Mouse (Mus musculus): Measurements from ENCODE around the gene Csta1.

DNA sequence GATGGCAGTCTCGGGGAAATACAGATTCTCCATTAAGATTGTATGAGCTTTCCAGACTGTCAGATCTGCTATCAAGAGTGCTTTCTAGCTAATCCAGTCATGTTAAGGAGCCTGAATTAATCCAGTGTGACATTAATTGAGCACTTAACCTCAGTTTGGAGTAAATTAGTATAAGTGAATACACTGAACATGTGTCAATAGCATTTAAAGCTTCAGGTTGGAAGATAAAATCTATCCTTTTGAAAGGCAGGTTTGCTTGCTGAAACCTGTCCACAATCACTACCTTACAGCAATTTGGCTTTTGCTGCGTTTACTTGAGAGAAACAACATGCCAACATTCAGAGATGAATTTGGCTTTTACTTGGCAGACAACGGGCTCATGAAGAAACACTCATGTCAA is 37.0 kb downstream of the Csta1 start:
- TF ChIP-seq ELF1 (IDR thresholded peaks at IDR 0.05; ENCODE audit: low read depth, low read length) (no peak), ZKSCAN1 (IDR thresholded peaks at IDR 0.05; ENCODE audit: low read depth, low read length) (no peak), USF1 (IDR thresholded peaks at IDR 0.05; ENCODE audit: low read depth, low read length) (no peak), CTCF (IDR thresholded peaks at IDR 0.05 in 2 of 3, conservative IDR thresholded peaks at IDR 0.05 in 1 of 3; ENCODE audit: control insufficient read depth in 1 of 3, insufficient read depth in 1 of 3, low read depth in 2 of 3, low read length in 3 of 3, poor library complexity in 1 of 3, severe bottlenecking in 1 of 3) (no peak), POLR2A (IDR thresholded peaks at IDR 0.05; ENCODE audit: control insufficient read depth in 1 of 2, insufficient read depth in 1 of 2, low read depth in 1 of 2, low read length in 2 of 2, poor library complexity in 1 of 2) (no peak), TAL1 (IDR thresholded peaks at IDR 0.05; ENCODE audit: low read length) (no peak), ZNF384 (IDR thresholded peaks at IDR 0.05; ENCODE audit: low read depth, low read length) (no peak)
